Mouse (Mus musculus) liver, embryonic 14.5 days (tissue): Measurements from ENCODE around the gene Tfap2c. TPM values are rescaled to one million over a fixed set of nuclear protein-coding genes. Genes with fewer than 3 reads are reported as not detected.

Experiments
- ATAC-seq: fragments of 200-750 bp; cut with Nextera tagmentation; 2 replicates; pipeline ENCODE4 v1.8.0; 2017; ENCODE audit warnings: moderate number of reproducible peaks, mild to moderate bottlenecking, moderate library complexity; ENCODE audit not compliant: insufficient read depth
- DNase-seq, 3 experiments: peaks; one replicate each; pipeline ENCODE4 v3.0.0-alpha.2; 2012 to 2013; ENCODE audit warnings: low read depth in 3 of 3, low spot score in 3 of 3
- H3K27ac ChIP-seq: fragments of 300-500 bp; sonication (generic); 2 replicates; pipeline ENCODE4 v1.5.1; 2014; ENCODE audit warnings: moderate library complexity, mild to moderate bottlenecking, control low read depth, inconsistent platforms
- H3K27me3 ChIP-seq: fragments of 300-500 bp; sonication (generic); 2 replicates; pipeline ENCODE4 v1.6.1; 2014; ENCODE audit warnings: mild to moderate bottlenecking, low read length, moderate library complexity; ENCODE audit not compliant: control insufficient read depth, insufficient read depth
- H3K36me3 ChIP-seq: fragments of 300-500 bp; sonication (generic); replicated peaks from 2 replicates; pipeline ENCODE4 v1.6.1; 2014; ENCODE audit warnings: low read depth; ENCODE audit not compliant: control insufficient read depth, insufficient read depth
- H3K4me1 ChIP-seq, 2 experiments: fragments of 200-500 bp in 1 of 2; fragments of 300-500 bp in 1 of 2; sonication (generic) in 1 of 2; replicated peaks; 2 replicates each; pipeline ENCODE4 v1.6.1; 2012 to 2014; ENCODE audit warnings: antibody characterized with exemption in 1 of 2, inconsistent platforms in 1 of 2, low read length in 1 of 2; ENCODE audit not compliant: control insufficient read depth in 2 of 2, insufficient read depth in 2 of 2
- H3K4me2 ChIP-seq: fragments of 300-500 bp; sonication (generic); 2 replicates; pipeline ENCODE4 v1.6.1; 2014; ENCODE audit warnings: low read depth, mild to moderate bottlenecking, control low read depth, moderate library complexity
- H3K4me3 ChIP-seq, 2 experiments: fragments of 200-500 bp in 1 of 2; fragments of 300-500 bp in 1 of 2; sonication (generic) in 1 of 2; 2 replicates each; pipeline ENCODE4 v1.5.1; 2012 to 2014; ENCODE audit warnings: low read depth in 2 of 2, low read length in 2 of 2, mild to moderate bottlenecking in 2 of 2, control low read depth in 1 of 2, inconsistent platforms in 1 of 2, moderate library complexity in 1 of 2; ENCODE audit not compliant: insufficient read depth in 1 of 2
- H3K9ac ChIP-seq: fragments of 300-500 bp; sonication (generic); replicated peaks from 2 replicates; pipeline ENCODE4 v1.6.1; 2014; ENCODE audit warnings: mild to moderate bottlenecking, control low read depth, moderate library complexity
- H3K9me3 ChIP-seq: fragments of 300-500 bp; sonication (generic); 2 replicates; pipeline ENCODE4 v1.6.1; 2016; ENCODE audit warnings: low read length, mixed read lengths; ENCODE audit not compliant: control insufficient read depth
- CTCF ChIP-seq: IDR thresholded peaks from 2 replicates; pipeline ENCODE4 v1.5.1; 2016; ENCODE audit warnings: antibody characterized with exemption, low read depth, control low read depth
- EP300 ChIP-seq: IDR thresholded peaks from 2 replicates; pipeline ENCODE4 v1.6.1; 2016; ENCODE audit warnings: antibody characterized with exemption, low read depth
- WGBS: fragments of 180-500 bp; shearing (Covaris S2); extraction: QIAGEN DNeasy Blood & Tissue Kit; methylation state at CpG from one replicate; pipeline ENCODE4 v1.1.7; 2014; ENCODE audit not compliant: insufficient replicate concordance; 5-methylcytosine and 5-hydroxymethylcytosine counted together
- polyA plus RNA-seq, 2 experiments: library from polyadenylated mRNA; depleted of rRNA in 1 of 2; stranded (reverse) in 1 of 2; unstranded in 1 of 2; fragments of >200 nt; fragmentation: Nextera tagmentation in 1 of 2; extraction: Ambion mirVana in 1 of 2; gene quantifications; 2 replicates each; pipeline versions ENCODE4 v1.2.1 to v1.2.3; 2012 to 2014

Gene Tfap2c
- polyA plus RNA-seq, 2 experiments: not detected

- Histone ChIP-seq H3K36me3 (no peaks in the 10 kb centered on the region), H3K9me3 (no peaks in the 10 kb centered on the region), H3K27me3 (peaks cover 8% of the 10 kb centered on the region), H3K4me3 (no peak overlapping the region), H3K4me1 (no peaks in the 10 kb centered on the region), H3K9ac (no peak overlapping the region), H3K27ac (no peak overlapping the region), H3K4me2 (no peak overlapping the region)
- no peak for ATAC-seq
- 40% methylated on average over 10 of the region's 10 CpGs for WGBS
- TF ChIP-seq CTCF (no peak), EP300 (no peak)
- DNase-seq: no peak
Measured at GRCm38 (mm10) chr2:172561016-172561415, 11.6 kb downstream of the Tfap2c start.

GRCm38 (mm10) chr2:172567835-172568234, 18.4 kb downstream of the Tfap2c start:
- WGBS: 59% methylated on average over 9 of the region's 9 CpGs
- Histone ChIP-seq H3K9me3 (no peaks in the 10 kb centered on the region), H3K9ac (no peak overlapping the region), H3K27me3 (no peaks in the 10 kb centered on the region), H3K27ac (no peak overlapping the region), H3K4me2 (no peak overlapping the region), H3K4me3 (no peak overlapping the region), H3K36me3 (no peaks in the 10 kb centered on the region), H3K4me1 (no peaks in the 10 kb centered on the region)
- DNase-seq: no peak
- ATAC-seq: no peak
- TF ChIP-seq EP300 (no peak), CTCF (no peak)

GRCm38 (mm10) chr2:172568466-172568865, 19.1 kb downstream of the Tfap2c start:
- ATAC-seq (no peak), DNase-seq (no peak)
- WGBS: 43% methylated on average over 2 of the region's 2 CpGs
- no peak overlapping the region for H3K4me3 ChIP-seq
- no peaks in the 10 kb centered on the region for H3K9me3 ChIP-seq
- no peak overlapping the region for H3K4me2 ChIP-seq
- no peaks in the 10 kb centered on the region for H3K36me3 ChIP-seq
- no peak overlapping the region for H3K9ac ChIP-seq
- TF ChIP-seq CTCF (no peak), EP300 (no peak)
- H3K27ac ChIP-seq: no peak overlapping the region
- H3K27me3 ChIP-seq: no peaks in the 10 kb centered on the region
- no peaks in the 10 kb centered on the region for H3K4me1 ChIP-seq

GRCm38 (mm10) chr2:172577196-172577766, 27.9 kb downstream of the Tfap2c start:
- WGBS: 45% methylated on average over 2 of the region's 2 CpGs
- Histone ChIP-seq H3K27ac (no peak overlapping the region), H3K36me3 (no peaks in the 10 kb centered on the region), H3K27me3 (no peaks in the 10 kb centered on the region), H3K4me1 (no peaks in the 10 kb centered on the region), H3K4me3 (no peak overlapping the region), H3K9me3 (no peaks in the 10 kb centered on the region), H3K9ac (no peak overlapping the region), H3K4me2 (no peak overlapping the region)
- TF ChIP-seq CTCF (no peak), EP300 (no peak)
- no peak for ATAC-seq
- no peak for DNase-seq

- no peaks in the 10 kb centered on the region for H3K4me1 ChIP-seq
- no peak overlapping the region for H3K4me2 ChIP-seq
- no peaks in the 10 kb centered on the region for H3K36me3 ChIP-seq
- no peaks in the 10 kb centered on the region for H3K9me3 ChIP-seq
- 57% methylated on average over 5 of the region's 5 CpGs for WGBS
- H3K27ac ChIP-seq: no peak overlapping the region
- ATAC-seq (no peak), DNase-seq (no peak)
- TF ChIP-seq CTCF (no peak), EP300 (no peak)
- H3K4me3 ChIP-seq: no peak overlapping the region
- H3K27me3 ChIP-seq: no peaks in the 10 kb centered on the region
- no peak overlapping the region for H3K9ac ChIP-seq
Measured at GRCm38 (mm10) chr2:172579221-172579620, 29.8 kb downstream of the Tfap2c start.
